Mouse (Mus musculus) heart, postnatal 25 days (tissue): Measurements from ENCODE around the gene Tex11. TPM values are rescaled to one million over a fixed set of nuclear protein-coding genes. Genes with fewer than 3 reads are reported as not detected.

ENCODE experiments used
- DNase-seq: peaks from one replicate; pipeline ENCODE4 v3.0.0; 2022; ENCODE audit warnings: low spot score
- intact Hi-C: fragments of 180-260 bp; cut with DNase I; formaldehyde crosslinking; loops from one replicate; pipeline ENCODE4 v1.15.1; 2025
- total RNA-seq, 2 experiments: library from RNA; stranded (reverse); gene quantifications; 2 replicates each; pipeline ENCODE4 v1.2.3; 2021

The Tex11 gene
- total RNA-seq, 2 experiments from 2014 or later = 0.14 to 0.16 TPM

DNA sequence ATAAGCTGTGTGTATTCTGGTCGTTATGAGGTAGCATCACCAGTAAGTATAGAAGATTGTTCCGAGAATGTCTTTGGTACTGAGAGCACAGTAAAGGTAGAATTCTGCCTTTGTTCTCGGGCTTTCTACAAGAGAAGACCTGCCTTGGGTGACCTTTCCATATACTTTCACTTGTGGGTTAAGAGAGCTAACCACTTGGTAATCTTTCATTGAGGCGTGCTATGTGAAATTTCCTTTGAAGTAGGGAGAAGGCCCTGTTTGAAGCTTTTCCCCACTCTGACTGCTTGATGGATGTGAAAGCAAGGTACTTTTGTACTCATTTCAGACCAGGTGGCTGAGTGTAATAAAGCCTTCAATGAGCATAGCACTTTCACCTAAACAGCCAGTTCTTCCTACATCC is 270.1 kb downstream of the Tex11 start:
- DNase-seq = no peak
- intact Hi-C loops = no loop called here

Other genes with a start within 250 kb of the Tex11 start
- under 1 TPM in 1 of 2 experiments, not detected in 1; 0.29 TPM for gene Slc7a3, start 26.4 kb upstream of the Tex11 start, total RNA-seq
- 10 to 100 TPM; 34.9 to 35.5 TPM for gene Snx12, start 162.9 kb upstream of the Tex11 start, total RNA-seq
- 10 to 100 TPM; 48.5 to 53.7 TPM for gene Foxo4, start 194.9 kb upstream of the Tex11 start, total RNA-seq
- not detected for gene Gm614, start 204.3 kb upstream of the Tex11 start, total RNA-seq
- 10 to 100 TPM in 1 of 2 experiments, 1 to 10 TPM in 1; 8.2 to 10.0 TPM for gene Il2rg, start 208.6 kb upstream of the Tex11 start, total RNA-seq
- not detected for gene Gm20489, start 209.4 kb upstream of the Tex11 start, total RNA-seq
- gene Med12, start 214.4 kb upstream of the Tex11 start, total RNA-seq = 10 to 100 TPM; 20.1 to 22.6 TPM
- under 1 TPM; 0.59 to 0.91 TPM for gene Nlgn3, start 239.5 kb upstream of the Tex11 start, total RNA-seq